8 mouse cellular contexts compared by ENCODE assay signal in the genomic region with DNA sequence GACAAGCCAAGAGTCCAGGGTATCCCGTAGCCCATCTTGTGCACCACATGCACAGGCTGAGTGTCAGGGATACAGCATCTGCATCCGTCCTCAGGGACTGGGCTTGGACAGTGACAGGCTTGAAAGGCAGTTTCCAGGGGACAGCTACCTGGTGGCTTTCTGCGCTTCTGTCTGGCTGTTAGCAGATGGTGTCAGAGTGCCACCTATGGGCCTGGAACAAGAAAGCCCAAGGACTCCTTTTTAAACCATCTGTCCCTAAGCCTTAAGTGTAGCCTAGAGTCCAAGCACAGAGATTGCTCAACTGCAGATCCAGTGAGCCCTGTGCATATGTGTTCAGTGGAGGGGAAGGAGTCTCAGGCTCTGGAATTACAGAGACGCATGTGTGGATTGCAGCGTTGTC.
DNase-seq lines count a peak whose midpoint lies in the region; ATAC-seq and TF ChIP-seq lines count a peak whose summit lies in the region.

No protein-coding gene starts in this region.

- H3K4me2 ChIP-seq in liver, embryonic 11.5 days = no peak overlapping the region
- H3K4me2 ChIP-seq in hindbrain, embryonic 13.5 days = no peak overlapping the region
- no peak overlapping the region for H3K4me2 ChIP-seq in liver, postnatal 0 days (ENCODE audit: low read depth, low read length)

- WGBS in liver, embryonic 11.5 days = 60% methylated on average over 5 of the region's 5 CpGs
- WGBS in hindbrain, embryonic 13.5 days = 50% methylated on average over 5 of the region's 5 CpGs
- WGBS in liver, postnatal 0 days (ENCODE audit: insufficient replicate concordance) = 50% methylated on average over 5 of the region's 5 CpGs

- TF ChIP-seq EP300 in liver, postnatal 0 days (IDR thresholded peaks at IDR 0.05; ENCODE audit: low read depth) = no peak

- TF ChIP-seq CTCF in liver, postnatal 0 days (IDR thresholded peaks at IDR 0.05; ENCODE audit: low read depth) = peak; percentile 58

- H3K9me3 ChIP-seq in liver, embryonic 11.5 days (ENCODE audit: control insufficient read depth, low read length) = no peaks in the 10 kb centered on the region
- H3K9me3 ChIP-seq in hindbrain, embryonic 13.5 days = no peaks in the 10 kb centered on the region
- H3K9me3 ChIP-seq in liver, postnatal 0 days (ENCODE audit: low read length) = no peaks in the 10 kb centered on the region

- no peaks in the 10 kb centered on the region for H3K27me3 ChIP-seq in liver, embryonic 11.5 days (replicated peaks; ENCODE audit: control insufficient read depth, insufficient read depth, low read length)
- H3K27me3 ChIP-seq in hindbrain, embryonic 13.5 days = 0 out of 2 replicates have a peak, but pooled peaks cover 6% of the 10 kb centered on the region
- no peaks in the 10 kb centered on the region for H3K27me3 ChIP-seq in liver, postnatal 0 days (ENCODE audit: insufficient read depth, low read length)

- no peak for ATAC-seq in liver, embryonic 11.5 days (replicated peaks; ENCODE audit: low FRiP score)
- peak; percentile 52; the same call in 1 of the 2 replicates for ATAC-seq in hindbrain, embryonic 13.5 days (ENCODE audit: low FRiP score)
- ATAC-seq in liver, postnatal 0 days = no peak

- H3K9ac ChIP-seq in liver, embryonic 11.5 days (ENCODE audit: low read depth, low read length) = no peak overlapping the region
- no peak overlapping the region for H3K9ac ChIP-seq in hindbrain, embryonic 13.5 days
- no peak overlapping the region for H3K9ac ChIP-seq in liver, postnatal 0 days (replicated peaks)

- no peaks in the 10 kb centered on the region for H3K36me3 ChIP-seq in liver, embryonic 11.5 days (ENCODE audit: control insufficient read depth, insufficient read depth, low read length)
- no peaks in the 10 kb centered on the region for H3K36me3 ChIP-seq in hindbrain, embryonic 13.5 days
- H3K36me3 ChIP-seq in liver, postnatal 0 days (replicated peaks; ENCODE audit: insufficient read depth, low read length) = no peaks in the 10 kb centered on the region

- DNase-seq in liver (peak; percentile 8), WW6 (ENCODE audit: low read depth, low spot score) (peak; percentile 14)
- no peak for DNase-seq in liver, embryonic 11.5 days (ENCODE audit: low spot score)
- DNase-seq in embryo, embryonic 11 days = peak; percentile 60
- no peak for DNase-seq in liver, postnatal 0 days
- DNase-seq in right cerebral cortex, postnatal 4 days = peak; percentile 29
- no peak for DNase-seq in T-cell, adult 2 months (ENCODE audit: low spot score)

- no peak overlapping the region for H3K27ac ChIP-seq in liver, embryonic 11.5 days (ENCODE audit: low read depth, low read length)
- H3K27ac ChIP-seq in hindbrain, embryonic 13.5 days = no peak overlapping the region
- H3K27ac ChIP-seq in liver, postnatal 0 days (ENCODE audit: low read depth) = no peak overlapping the region

- no peak overlapping the region for H3K4me3 ChIP-seq in liver, embryonic 11.5 days (ENCODE audit: low read depth, low read length)
- no peak overlapping the region for H3K4me3 ChIP-seq in hindbrain, embryonic 13.5 days
- no peak overlapping the region for H3K4me3 ChIP-seq in liver, postnatal 0 days (ENCODE audit: low read depth, low read length)

- no peaks in the 10 kb centered on the region for H3K4me1 ChIP-seq in liver, embryonic 11.5 days (replicated peaks; ENCODE audit: control insufficient read depth, insufficient read depth, low read length)
- H3K4me1 ChIP-seq in hindbrain, embryonic 13.5 days (replicated peaks) = peaks cover 14% of the 10 kb centered on the region
- H3K4me1 ChIP-seq in liver, postnatal 0 days (ENCODE audit: insufficient read depth) = no peaks in the 10 kb centered on the region

Comparison
In these comparisons a context has a peak if more than half of its experiments do, and no peak if none do; other contexts are left out.
1. DNase-seq: peak in liver (single experiment), WW6 (single experiment), embryo, embryonic 11 days (single experiment) and right cerebral cortex, postnatal 4 days (single experiment); none in liver, embryonic 11.5 days (single experiment), liver, postnatal 0 days (single experiment) and T-cell, adult 2 months (single experiment).